Mouse (Mus musculus): ENCODE measurements around the gene Galnt7.

GRCm38 (mm10) chr8:57486491-57487440 is 166.1 kb downstream of the Galnt7 start:
- TF ChIP-seq CTCF (IDR thresholded peaks at IDR 0.05; ENCODE audit: low read depth) = no peak
- no peak for TF ChIP-seq EP300 (IDR thresholded peaks at IDR 0.05; ENCODE audit: low read depth)
